Mouse (Mus musculus): ENCODE results near the gene Rab7b.

DNA sequence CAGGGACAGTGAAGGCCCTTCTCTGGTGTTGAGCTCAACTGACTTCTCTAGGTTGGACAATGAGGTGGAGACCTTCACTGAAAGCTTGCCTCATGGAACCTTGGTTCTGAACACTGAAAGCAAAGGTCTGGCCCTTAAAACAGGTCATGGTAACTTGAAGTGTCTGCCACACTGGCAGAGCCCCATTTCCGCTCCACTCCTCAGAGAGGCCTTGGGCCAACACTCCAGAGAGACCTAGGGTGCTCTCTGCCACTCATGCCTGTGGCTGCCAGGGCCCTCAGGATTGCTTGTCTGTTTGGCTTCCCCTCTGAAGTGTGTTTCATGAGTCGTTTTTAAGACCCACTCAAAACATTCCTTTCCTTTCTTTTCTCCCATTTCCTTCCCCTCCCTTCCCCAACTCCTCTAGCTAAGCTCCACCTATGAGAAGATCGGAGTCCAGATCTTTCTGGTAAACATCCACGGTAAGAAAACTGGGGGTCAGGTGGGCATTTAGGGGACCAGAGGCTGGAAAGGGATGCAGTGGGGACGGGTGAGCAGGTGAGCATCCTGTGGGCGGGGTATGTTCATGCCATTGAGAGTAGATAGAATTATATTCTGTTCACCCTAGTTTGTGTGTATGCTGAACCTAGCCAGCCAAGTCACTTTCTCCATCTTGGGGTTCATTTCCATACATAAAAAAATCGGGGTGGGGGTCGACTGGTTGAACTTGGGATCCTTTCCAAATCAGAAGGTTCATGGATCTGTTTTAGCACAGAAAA lies 76.3 kb downstream of the Rab7b start:
- no peak for TF ChIP-seq CTCF (IDR thresholded peaks at IDR 0.05; ENCODE audit: borderline replicate concordance, insufficient read depth, low read depth, low read length)
- no peak for TF ChIP-seq POLR2A (IDR thresholded peaks at IDR 0.05; ENCODE audit: borderline replicate concordance, insufficient read depth, low read length)
